Mouse (Mus musculus) monocyte, adult 5-6 weeks (primary cell): ENCODE data around the gene Tmem45a2. TPM values are rescaled to one million over a fixed set of nuclear protein-coding genes. Genes with fewer than 3 reads are reported as not detected.

Experiments
- total RNA-seq: library from RNA; stranded (forward); fragments of 200-1000, 200-491, 200-594 nt; gene quantifications from 3 replicates; pipeline ENCODE4 v1.2.3, GENCODE M21; 2017

Gene Tmem45a2
- total RNA-seq, 1 experiment from 2014 or later = not detected

Other genes starting within 250 kb of the Tmem45a2 start
- not detected in 3 replicates for gene Tmem45a, start 185.2 kb downstream of the Tmem45a2 start, total RNA-seq
- not detected in 3 replicates for gene Lnp1, start 143.3 kb downstream of the Tmem45a2 start, total RNA-seq
- gene Tomm70a, start 50.3 kb upstream of the Tmem45a2 start, total RNA-seq = 24.2 to 32.7 TPM (median 28.3 TPM) in 3 replicates
- 2.0 to 9.7 TPM (median 7.9 TPM) in 3 replicates for gene Nit2, start 96.0 kb upstream of the Tmem45a2 start, total RNA-seq
- 86.5 to 111 TPM (median 99.9 TPM) in 3 replicates for gene Tbc1d23, start 160.1 kb upstream of the Tmem45a2 start, total RNA-seq
- 0.10 TPM in 1 of 3 replicates, not detected in the others for gene Tmem30c, start 221.5 kb upstream of the Tmem45a2 start, total RNA-seq